Mouse (Mus musculus): ENCODE results near the gene Arhgap42.

- TF ChIP-seq POLR2A (IDR thresholded peaks at IDR 0.05; ENCODE audit: insufficient read length, low read depth) (no peak), MAX (IDR thresholded peaks at IDR 0.05; ENCODE audit: low read depth) (no peak)
Measured at GRCm38 (mm10) chr9:9051184-9051583, 187.7 kb downstream of the Arhgap42 start.

All from myocyte (in vitro differentiated cells).